Mouse (Mus musculus): ENCODE results near the gene Tlr9.

The Tlr9 gene

DNA sequence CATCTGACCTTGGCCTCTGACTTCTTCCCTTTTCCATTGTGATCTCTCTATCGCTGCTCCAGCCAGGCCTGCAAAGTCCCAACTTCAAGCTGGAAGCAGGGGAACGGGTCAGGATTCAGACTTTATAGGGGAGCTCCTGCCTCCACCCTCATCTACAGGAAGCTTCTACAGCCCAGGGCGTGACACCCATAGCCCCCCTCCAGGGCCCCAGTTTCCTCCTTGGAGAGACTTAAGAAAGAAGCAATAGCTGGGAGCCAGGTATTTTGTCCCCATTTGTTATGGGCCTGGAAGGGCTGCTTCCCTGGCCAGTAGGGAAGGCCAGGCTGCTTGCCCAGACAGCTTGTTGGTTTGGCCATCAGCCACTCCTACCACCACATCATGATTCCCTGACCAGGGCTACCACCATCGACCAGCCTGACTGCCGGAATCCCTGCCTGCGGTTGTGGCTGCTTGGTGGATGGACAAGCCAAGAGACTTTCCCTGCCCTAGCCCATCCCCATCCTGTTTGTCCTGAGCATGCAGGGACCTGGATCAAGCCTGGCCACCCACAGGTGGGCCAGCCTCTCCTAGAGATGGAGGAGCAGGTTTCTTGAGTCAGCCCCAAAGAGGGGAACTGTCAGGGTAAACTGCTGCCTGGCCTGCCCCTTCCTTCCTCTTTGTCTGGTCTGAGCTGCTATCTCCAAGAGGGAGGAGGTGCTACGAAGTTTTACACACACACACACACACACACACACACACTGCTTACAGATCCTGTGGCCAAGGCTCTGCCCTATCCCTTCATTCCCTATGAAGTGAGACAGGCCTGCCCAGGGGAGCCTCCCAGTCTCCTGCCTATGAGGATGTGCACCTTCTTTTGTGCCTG lies 18.2 kb upstream of the Tlr9 start:
- DNase-seq (ENCODE audit: low spot score): no peak

DNA sequence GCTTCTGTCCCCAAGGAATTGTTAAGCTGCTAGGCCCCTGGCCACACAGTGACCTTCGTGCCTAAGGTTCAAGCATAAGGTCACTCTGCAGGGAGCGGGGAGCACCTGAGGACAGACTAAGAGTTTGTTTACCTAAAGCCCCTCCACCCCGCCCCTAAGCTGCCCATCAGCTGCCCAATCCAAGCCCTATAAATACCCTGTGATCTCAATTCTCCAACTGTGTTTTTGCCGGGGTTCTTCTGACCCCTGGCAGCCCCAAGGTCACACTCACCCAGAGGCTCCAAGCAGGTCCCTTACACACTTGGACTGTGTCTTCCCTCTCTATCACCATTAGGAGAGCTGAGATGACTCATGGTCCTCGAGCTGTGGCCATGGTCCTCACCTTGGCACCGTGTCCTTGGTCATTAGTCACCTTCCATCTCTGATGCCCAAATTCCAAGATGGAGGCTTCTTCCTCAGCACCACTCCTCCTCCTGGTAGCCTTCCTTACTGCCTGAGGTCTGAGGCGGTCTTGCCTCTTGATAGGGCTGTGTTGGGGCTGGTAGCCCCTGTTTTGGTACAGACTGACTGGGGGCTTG lies 16.6 kb upstream of the Tlr9 start:
- DNase-seq (ENCODE audit: low spot score): no peak

DNA sequence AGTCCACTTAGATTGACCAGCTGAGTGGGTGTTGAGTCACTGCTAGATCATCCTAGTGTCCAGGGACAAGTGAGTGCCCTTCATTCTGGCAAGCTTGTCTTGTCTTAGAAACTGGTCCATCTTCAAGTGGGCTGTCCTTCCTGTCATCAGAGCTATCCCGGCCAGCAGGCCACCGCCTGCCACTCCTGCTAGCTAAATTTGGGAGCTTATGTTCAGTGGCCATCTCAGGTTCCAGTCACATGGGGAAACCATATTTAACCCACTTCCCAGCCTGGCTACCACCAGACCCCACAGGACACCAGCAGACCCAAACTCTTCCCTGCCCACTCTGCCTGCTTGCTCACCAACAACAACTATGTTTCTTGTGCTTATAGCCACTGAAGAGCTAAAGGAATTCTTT lies 15.9 kb upstream of the Tlr9 start:
- no peak for DNase-seq (ENCODE audit: low spot score)

DNA sequence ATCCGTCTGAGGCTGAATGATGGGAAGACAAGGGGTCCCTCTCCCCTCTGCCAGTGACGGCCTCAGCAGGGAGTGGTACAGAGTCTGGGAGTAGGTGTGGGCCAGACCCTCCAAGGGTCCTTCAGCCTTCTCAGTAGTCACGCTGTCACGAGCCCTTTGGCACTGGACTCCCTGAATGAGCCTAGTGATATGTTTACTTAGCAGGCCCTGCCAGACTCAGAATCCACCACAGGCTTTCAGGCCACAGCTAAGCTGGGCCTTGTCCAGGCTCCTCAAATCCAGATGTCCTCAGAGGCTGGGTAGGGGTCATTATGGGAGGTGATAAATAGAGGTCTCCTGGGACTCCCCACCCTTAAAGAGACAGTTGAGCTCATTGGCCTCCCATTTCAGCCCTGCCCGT lies 14.2 kb upstream of the Tlr9 start:
- DNase-seq (ENCODE audit: low spot score): no peak

DNA sequence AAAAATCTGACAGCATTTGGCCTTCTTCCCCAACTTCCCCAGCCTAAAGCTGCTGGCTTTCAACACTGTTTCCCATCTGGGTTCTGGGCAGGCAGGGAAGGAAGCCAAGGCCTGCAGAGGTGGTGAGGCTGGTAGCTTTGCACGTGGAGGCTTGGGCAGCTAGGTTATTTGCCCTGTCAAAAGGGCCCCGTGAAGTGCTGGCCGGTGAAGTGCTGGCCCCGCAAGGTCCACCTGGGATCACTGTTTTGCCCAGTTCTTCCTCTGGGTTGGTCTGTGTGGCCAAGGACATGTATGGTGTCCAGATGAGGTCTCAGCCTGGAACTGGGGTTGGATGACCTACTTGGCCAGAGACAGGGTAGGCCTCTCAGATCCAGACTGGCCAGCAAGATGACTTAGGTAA lies 12.4 kb upstream of the Tlr9 start:
- no peak for DNase-seq (ENCODE audit: low spot score)

DNA sequence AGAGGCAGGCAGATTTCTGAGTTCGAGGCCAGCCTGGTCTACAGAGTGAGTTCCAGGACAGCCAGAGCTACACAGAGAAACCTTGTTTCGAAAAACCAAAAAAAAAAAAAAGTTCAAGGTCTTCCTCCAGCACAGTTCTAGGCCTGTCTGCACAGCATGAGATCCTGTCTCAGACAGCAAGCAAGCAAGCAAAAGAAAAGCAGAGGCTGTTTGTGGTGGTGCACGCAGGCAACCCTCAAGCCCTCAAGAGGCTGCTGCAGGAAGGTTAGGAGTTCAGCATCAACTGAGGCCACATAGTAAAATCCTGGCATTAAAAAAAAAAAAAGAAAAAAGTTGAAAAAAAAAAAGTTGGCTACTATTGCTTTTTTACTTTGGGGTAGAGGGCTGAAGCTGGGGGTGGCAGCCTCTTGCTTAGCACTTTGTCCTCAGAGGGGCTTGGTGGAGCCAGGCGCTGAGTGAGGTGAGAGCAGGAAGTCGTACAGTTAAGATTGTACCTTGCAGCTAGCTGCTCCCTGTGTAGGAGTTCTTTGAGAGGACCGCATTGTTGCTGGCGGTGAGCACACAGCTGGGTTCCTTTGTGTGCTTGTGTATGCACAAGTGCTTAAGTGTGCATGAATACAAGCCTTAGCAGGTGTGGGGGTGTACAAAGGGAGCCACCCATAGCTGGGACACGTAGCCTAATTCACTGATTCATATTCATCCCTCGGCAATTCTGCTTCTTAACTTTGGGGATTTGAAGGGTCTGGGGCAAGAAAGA lies 11.4 kb upstream of the Tlr9 start:
- peak; percentile 61 for DNase-seq (ENCODE audit: low spot score)

DNA sequence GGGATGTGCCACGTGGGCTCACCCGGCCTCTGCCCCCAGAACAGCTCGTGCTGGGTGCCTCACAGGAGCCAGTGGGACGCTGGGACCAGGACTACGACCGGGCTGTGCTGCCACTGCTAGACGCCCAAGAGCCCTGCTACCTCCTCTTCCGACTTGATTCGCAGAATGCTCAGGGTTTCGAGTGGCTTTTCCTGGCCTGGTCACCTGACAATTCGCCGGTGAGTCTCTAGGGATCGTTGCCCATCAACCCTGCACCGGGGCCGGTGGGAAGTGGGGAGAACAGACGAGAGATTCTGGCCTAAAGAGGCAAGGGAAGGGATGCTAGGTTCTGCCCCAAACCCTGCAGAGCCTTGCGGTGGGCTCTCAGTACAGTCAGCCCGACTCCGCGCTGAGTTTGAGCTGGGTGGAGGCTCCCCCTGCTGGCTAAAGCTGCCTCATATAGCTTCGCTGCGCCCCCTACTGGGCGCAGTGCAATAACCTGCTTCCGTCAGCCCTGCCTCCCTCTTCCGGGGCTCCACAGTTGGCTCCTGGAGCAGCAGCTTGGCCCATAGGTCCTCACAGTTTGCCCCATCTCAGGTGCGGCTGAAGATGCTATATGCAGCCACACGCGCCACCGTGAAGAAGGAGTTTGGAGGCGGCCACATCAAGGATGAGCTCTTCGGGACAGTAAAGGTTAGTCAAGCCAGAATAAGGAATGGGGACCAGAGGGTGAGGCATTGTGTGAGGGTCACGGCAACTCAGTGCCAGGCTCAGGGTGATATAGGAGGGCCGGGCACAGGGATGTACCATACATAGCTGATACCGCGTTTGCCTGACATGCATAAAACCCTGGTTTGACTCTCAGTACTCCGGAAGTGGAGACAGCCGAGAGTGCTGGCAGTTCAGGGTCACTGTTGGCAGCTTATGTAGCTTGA lies 10.5 kb upstream of the Tlr9 start:
- DNase-seq (ENCODE audit: low spot score): peak; percentile 88

DNA sequence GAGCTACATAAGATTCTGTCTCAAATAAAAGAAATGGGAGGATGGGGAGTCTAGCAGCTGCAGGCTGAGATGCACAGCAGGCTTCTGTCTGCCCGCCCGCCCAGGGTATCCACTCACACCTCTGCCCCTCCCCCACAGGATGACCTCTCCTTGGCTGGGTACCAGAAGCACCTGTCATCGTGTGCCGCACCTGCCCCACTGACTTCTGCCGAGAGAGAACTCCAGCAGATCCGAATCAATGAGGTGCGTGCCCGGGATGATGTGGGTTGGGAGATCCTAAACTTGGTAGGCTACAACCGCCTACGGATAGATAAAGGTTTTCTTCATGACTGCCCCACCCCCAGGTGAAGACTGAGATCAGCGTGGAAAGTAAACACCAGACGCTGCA lies 9.8 kb upstream of the Tlr9 start:
- no peak for DNase-seq (ENCODE audit: low spot score)

DNA sequence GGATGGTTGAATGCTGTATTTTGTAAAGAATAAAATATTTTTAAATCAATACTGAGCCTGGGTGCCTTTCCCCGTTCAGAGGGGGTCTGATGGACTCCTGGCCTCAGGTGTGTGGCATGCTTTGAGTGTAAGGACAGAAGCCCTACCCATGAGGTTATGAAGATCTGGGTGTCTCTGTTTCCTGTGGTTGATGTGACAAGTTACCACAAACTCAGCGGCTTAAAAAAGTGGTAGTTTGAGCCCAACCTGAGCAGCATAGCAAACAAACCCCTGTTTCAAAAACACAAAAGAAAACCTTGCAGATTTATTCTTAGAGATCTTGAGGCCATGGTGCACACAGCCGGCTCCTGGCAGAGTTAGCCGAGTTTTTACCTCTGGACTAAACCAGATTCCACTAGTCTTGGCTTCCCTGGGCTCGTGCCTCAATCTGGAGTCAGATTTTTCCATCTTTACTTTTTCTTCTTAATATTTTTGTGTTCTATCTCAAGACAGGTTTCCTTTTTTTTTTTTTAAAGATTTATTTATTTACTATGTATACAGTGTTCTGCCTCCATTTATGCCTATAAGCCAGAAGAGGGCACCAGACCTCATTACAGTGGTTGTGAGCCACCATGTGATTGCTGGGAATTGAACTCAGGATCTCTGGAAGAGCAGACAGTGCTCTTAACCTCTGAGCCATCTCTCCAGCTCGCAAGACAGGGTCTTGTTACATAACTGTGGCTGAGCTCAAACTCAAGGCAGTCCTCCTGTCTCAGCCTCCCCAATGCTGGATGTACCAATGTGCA lies 6.9 kb upstream of the Tlr9 start:
- DNase-seq (ENCODE audit: low spot score): peak; percentile 67

DNA sequence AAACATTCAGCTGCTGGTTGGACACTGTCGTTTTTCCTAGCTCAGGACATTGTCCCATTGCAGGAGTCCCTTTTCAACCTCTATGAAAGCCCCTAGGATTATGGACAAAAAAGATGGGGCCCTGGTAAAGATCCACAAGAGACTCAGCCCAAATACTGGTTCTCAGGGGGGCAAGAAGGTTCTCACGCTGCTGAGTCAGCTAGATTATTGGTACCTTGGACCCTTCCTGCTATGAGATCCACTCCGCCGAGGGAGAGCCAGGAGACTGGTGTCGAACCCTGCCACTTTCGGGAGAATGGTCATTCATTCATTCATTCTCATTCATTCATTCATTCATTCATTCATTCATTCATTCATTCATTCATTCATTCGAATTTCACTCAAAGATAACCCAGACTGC lies 5.4 kb upstream of the Tlr9 start:
- DNase-seq (ENCODE audit: low spot score): no peak

DNA sequence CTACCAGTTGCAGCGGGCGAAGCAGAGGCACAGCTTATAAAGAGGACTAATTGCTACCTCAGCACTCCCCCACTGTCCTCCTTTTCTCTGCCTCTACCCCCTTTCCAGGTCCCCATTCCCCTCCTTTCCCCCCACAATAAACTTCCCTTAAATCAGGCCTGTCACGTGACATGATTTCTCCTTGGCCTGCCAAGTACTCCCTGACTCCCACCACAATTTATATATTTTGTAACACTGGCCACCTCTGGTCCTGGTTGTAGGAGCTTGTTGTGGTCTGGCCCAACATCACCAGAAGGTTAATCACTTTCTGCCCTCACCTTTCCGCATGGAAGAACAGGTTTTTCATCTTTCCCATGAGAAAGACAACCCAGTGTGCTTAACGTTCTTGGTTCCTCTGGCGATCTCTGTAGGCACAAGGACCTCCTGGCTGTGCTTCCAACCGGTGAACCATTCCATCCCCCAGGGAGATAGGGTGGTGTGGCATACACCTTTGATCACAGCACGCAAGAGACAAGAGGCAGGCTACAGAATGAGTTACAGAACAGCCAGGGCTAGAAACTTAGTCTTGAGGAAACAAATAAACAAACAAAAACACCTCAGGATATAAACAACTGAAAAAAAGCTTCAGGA lies 1.4 kb upstream of the Tlr9 start:
- DNase-seq (ENCODE audit: low spot score): no peak

DNA sequence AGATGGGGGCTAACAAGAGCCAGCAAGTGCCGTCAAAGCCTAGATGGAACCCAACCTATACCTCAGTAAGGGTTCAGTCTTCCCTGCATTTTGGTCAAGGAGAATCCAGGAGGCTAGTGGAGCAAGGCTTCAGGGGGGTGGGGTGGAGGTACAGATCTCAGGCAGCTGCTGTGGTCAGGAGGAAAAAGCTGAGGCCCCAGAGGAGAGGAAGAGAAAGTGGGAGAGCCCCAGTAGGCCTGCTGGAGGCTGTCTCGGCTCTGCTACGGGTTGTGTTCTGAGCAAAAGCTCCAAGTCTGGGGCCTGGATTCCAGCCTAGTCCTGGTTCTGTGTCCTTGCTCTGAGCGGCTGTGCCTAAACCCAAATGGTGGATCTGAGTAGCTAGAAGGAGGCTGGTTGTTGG lies 596 bp downstream of the Tlr9 start:
- no peak for DNase-seq (ENCODE audit: low spot score)

DNA sequence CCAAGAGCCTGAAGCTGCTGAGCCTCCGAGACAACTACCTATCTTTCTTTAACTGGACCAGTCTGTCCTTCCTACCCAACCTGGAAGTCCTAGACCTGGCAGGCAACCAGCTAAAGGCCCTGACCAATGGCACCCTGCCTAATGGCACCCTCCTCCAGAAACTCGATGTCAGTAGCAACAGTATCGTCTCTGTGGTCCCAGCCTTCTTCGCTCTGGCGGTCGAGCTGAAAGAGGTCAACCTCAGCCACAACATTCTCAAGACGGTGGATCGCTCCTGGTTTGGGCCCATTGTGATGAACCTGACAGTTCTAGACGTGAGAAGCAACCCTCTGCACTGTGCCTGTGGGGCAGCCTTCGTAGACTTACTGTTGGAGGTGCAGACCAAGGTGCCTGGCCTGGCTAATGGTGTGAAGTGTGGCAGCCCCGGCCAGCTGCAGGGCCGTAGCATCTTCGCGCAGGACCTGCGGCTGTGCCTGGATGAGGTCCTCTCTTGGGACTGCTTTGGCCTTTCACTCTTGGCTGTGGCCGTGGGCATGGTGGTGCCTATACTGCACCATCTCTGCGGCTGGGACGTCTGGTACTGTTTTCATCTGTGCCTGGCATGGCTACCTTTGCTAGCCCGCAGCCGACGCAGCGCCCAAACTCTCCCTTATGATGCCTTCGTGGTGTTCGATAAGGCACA lies 3.2 kb downstream of the Tlr9 start:
- no peak for DNase-seq (ENCODE audit: low spot score)

DNA sequence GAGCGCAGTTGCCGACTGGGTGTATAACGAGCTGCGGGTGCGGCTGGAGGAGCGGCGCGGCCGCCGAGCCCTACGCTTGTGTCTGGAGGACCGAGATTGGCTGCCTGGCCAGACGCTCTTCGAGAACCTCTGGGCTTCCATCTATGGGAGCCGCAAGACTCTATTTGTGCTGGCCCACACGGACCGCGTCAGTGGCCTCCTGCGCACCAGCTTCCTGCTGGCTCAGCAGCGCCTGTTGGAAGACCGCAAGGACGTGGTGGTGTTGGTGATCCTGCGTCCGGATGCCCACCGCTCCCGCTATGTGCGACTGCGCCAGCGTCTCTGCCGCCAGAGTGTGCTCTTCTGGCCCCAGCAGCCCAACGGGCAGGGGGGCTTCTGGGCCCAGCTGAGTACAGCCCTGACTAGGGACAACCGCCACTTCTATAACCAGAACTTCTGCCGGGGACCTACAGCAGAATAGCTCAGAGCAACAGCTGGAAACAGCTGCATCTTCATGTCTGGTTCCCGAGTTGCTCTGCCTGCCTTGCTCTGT lies 3.8 kb downstream of the Tlr9 start:
- DNase-seq (ENCODE audit: low spot score): peak; percentile 24

DNA sequence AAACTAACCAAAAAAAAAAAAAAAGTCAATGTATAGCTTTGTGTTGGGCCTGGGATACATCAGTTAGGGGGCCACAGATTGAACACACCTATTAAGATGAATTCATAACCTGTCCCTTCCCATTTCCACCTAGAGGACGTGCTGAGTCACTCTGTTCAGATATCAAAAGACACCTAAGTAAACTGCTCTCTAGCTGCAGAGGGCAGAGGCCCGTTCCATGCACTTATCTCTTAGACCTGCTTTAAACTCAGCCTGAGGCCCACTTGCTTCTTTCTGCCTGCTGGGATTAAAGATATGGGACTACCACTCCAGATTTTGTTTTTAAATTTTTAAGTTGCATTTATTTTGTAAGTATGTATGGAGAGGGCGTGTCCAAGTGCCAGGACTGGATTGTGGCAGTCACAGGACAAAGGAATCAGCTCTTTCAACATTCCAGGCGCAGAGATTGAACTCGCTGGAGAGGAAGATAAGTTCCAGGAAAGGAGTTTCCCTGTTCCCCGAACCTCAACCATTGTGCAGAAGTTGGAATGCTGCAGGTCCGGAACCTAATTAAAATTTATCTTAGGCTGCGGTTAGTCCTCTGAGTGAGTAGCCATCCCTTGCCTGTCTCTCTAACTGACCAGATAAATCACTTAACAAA lies 5.5 kb downstream of the Tlr9 start:
- DNase-seq (ENCODE audit: low spot score): no peak

DNA sequence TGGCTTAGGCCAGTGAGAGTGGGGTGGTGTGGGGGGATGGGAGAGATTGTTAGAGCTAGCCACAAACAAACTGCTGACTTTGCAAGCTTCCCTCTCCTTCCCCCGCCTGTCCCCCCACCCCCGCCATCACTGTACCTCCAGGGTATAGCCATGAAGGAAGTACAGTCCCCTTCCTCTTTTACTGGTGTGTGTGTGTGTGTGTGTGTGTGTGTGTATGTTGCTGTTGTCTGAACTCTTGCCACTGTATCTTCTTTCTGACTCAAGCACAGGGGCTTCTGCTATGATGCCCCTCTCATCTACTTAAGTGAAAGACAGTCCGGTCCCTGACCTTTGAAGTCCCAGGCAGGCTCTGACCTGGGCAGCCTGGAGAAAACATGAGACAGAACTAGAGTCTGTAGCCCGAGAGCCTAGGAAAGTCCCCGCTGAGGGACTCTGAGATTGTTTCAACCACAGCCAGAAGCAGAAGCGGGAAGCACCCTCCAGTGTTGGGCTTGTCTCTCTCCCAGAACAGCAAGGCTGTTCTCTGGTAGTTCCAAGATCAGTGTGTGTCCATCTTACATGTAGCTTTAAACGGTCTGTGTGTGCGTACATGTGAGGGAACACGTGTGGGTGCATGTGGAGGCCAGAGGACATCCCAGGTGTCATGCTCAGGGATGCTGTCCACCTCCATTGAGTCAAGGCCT lies 7.8 kb downstream of the Tlr9 start:
- no peak for DNase-seq (ENCODE audit: low spot score)

DNA sequence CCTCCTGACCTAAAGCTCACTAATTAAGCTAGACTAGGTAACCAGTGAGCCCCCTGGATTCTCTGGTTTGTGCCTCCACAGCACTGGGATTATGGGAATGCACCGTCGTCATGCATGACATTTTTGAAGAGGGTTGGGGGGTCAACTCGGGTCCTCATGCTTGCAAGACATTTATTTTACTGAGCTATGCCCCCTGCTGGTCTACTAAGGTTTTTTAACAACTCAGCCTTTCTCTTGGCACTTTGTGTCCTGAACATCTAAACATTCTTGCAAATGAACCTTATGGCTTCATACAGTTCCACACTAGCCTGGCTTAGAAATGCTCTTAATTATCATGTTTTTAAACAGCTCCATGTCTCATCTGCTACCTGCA lies 8.3 kb downstream of the Tlr9 start:
- no peak for DNase-seq (ENCODE audit: low spot score)

DNA sequence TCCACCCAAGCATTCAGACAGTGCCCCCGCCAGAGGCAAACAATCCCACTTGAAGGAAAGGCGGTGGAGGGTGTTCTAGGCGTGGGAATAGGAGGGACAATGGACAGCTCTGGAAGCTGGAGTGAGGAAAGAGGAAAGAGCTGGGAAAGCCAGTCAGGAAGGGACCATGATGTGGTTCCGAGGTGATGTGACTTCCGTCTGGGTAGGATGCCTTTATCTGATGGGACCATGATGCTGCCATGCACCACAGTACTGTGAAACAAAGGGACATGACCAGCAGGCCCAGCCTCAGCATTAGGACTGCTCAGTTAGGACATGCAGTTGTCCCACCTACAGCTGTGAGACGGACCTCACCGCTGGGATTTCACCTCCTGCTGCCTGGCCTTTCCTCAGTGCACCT lies 8.8 kb downstream of the Tlr9 start:
- DNase-seq (ENCODE audit: low spot score): no peak

DNA sequence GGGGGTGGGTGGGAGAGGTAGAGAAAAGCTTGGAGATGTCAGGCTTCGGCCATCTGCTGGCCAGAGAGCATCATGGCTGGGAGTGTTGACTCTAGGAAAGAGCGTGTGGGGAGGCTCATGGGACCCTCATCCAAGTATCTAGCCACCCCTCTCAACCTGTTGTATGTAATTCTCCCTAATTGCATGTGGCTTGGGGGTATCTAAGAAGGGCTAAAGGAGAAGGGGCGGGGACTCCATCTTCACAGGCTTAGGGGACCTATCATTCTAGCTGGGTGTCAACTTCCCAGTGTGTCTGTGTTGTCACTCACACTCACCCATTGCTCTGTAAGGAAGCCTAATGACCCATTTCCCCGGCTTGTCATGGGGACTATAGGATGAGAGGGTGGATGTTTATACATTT lies 9.4 kb downstream of the Tlr9 start:
- no peak for DNase-seq (ENCODE audit: low spot score)

Data from T-cell, adult 2 months (primary cell).